Mouse (Mus musculus) 3T3-L1 (cell line): Measurements from ENCODE around the gene Gstm4.
"Not testable (repeated sequence)": the region's sequence is repeated elsewhere in the genome, so short reads cannot be mapped to it uniquely, and the experiment has no call there.

Experiments
- DNase-seq: peaks from one replicate; pipeline ENCODE4 v3.0.0-alpha.2; 2015; ENCODE audit warnings: low read depth, low spot score

Gstm4 gene

GRCm38 (mm10) chr3:108018190-108018820 is 26.4 kb downstream of the Gstm4 start:
- DNase-seq: peak; percentile 46

- peak; percentile 99 for DNase-seq
Measured at GRCm38 (mm10) chr3:108017473-108018189, 27.1 kb downstream of the Gstm4 start, which contains the start of gene Gstm1. Gene Gstm1, minus strand, starts transcription at chr3:108017973.

GRCm38 (mm10) chr3:108016468-108016867 is 28.2 kb downstream of the Gstm4 start:
- not testable (repeated sequence) for DNase-seq

GRCm38 (mm10) chr3:108014974-108015346 is 29.7 kb downstream of the Gstm4 start:
- no peak for DNase-seq

GRCm38 (mm10) chr3:108014098-108014973 is 30.4 kb downstream of the Gstm4 start:
- DNase-seq: peak; percentile 43

GRCm38 (mm10) chr3:108013331-108013871 is 31.3 kb downstream of the Gstm4 start:
- peak; percentile 98 for DNase-seq

- no peak for DNase-seq
Measured at GRCm38 (mm10) chr3:108011558-108011957, 33.1 kb downstream of the Gstm4 start.

GRCm38 (mm10) chr3:108010286-108010685 is 34.4 kb downstream of the Gstm4 start:
- peak; percentile 47 for DNase-seq

- no peak for DNase-seq
Measured at GRCm38 (mm10) chr3:108002021-108002420, 42.7 kb downstream of the Gstm4 start.

GRCm38 (mm10) chr3:107999491-107999890 is 45.2 kb downstream of the Gstm4 start:
- no peak for DNase-seq

GRCm38 (mm10) chr3:107998591-107998990 is 46.1 kb downstream of the Gstm4 start:
- DNase-seq: no peak

GRCm38 (mm10) chr3:107996576-107996975 is 48.1 kb downstream of the Gstm4 start:
- DNase-seq: no peak

- not testable (repeated sequence) for DNase-seq
Measured at GRCm38 (mm10) chr3:107995974-107996373, 48.7 kb downstream of the Gstm4 start.
